Mouse (Mus musculus): ENCODE measurements around the gene Bmp4. TPM values are rescaled to one million over a fixed set of nuclear protein-coding genes. Genes with fewer than 3 reads are reported as not detected.

Bmp4 gene
- total RNA-seq, 2 experiments from 2014 or later, result 8.6 to 10.3 TPM

GRCm38 (mm10) chr14:46386478-46387356 lies 3.8 kb downstream of the Bmp4 start:
- peak; percentile 22 for DNase-seq

GRCm38 (mm10) chr14:46385701-46386477 lies 4.6 kb downstream of the Bmp4 start:
- peak; percentile 10 for DNase-seq

- peak; percentile 7 for DNase-seq
Measured at GRCm38 (mm10) chr14:46384946-46385691, 5.3 kb downstream of the Bmp4 start.

- peak; percentile 63 for DNase-seq
Measured at GRCm38 (mm10) chr14:46381457-46381856, 9.0 kb downstream of the Bmp4 start.

GRCm38 (mm10) chr14:46380286-46380721 lies 10.2 kb downstream of the Bmp4 start:
- DNase-seq, result peak; percentile 10

- DNase-seq, result no peak
Measured at GRCm38 (mm10) chr14:46379285-46379684, 11.2 kb downstream of the Bmp4 start, which contains the start of gene Gm15217. TSS of gene Gm15217 (plus strand) at chr14:46379414.

GRCm38 (mm10) chr14:46375796-46376195 lies 14.7 kb downstream of the Bmp4 start:
- DNase-seq, result no peak

- no peak for DNase-seq
Measured at GRCm38 (mm10) chr14:46372452-46372851, 18.0 kb downstream of the Bmp4 start.

- DNase-seq, result no peak
Measured at GRCm38 (mm10) chr14:46363209-46363608, 27.3 kb downstream of the Bmp4 start.

- DNase-seq, result no peak
Measured at GRCm38 (mm10) chr14:46357696-46358095, 32.8 kb downstream of the Bmp4 start.

GRCm38 (mm10) chr14:46357286-46357685 lies 33.2 kb downstream of the Bmp4 start:
- DNase-seq, result no peak

- no peak for DNase-seq
Measured at GRCm38 (mm10) chr14:46344750-46345149, 45.7 kb downstream of the Bmp4 start.

GRCm38 (mm10) chr14:46338801-46339200 lies 51.7 kb downstream of the Bmp4 start:
- DNase-seq, result no peak

Other genes with a start within 250 kb of the Bmp4 start
- not detected for gene Gm15217, start 11.3 kb downstream of the Bmp4 start, total RNA-seq (2021)

All from adrenal gland, postnatal 10 days (tissue).